Mouse (Mus musculus) midbrain, embryonic 11.5 days (tissue): ENCODE data around the gene L1cam. TPM values are rescaled to one million over a fixed set of nuclear protein-coding genes. Genes with fewer than 3 reads are reported as not detected.

Experiments used
- ATAC-seq: fragments of 200-750 bp; cut with Nextera tagmentation; 2 replicates; pipeline ENCODE4 v1.8.0; 2017; ENCODE audit warnings: moderate TSS enrichment, moderate library complexity; ENCODE audit not compliant: low FRiP score
- DNase-seq: peaks from one replicate; pipeline ENCODE4 v3.0.0; 2015; ENCODE audit warnings: low spot score; ENCODE audit errors: missing footprints
- H3K27ac ChIP-seq: fragments of 300-500 bp; sonication (generic); 2 replicates; pipeline ENCODE4 v1.5.1; 2014; ENCODE audit warnings: low read depth, low read length
- H3K27me3 ChIP-seq: fragments of 300-500 bp; sonication (generic); 2 replicates; pipeline ENCODE4 v1.6.1; 2014; ENCODE audit warnings: mild to moderate bottlenecking, low read length, moderate library complexity, mixed read lengths; ENCODE audit not compliant: control insufficient read depth, insufficient read depth
- H3K36me3 ChIP-seq: fragments of 300-500 bp; sonication (generic); 2 replicates; pipeline ENCODE4 v1.6.1; 2014; ENCODE audit warnings: mild to moderate bottlenecking, low read length, moderate library complexity, mixed read lengths; ENCODE audit not compliant: control insufficient read depth, insufficient read depth
- H3K4me1 ChIP-seq: fragments of 300-500 bp; sonication (generic); 2 replicates; pipeline ENCODE4 v1.6.1; 2014; ENCODE audit warnings: low read length; ENCODE audit not compliant: control insufficient read depth, insufficient read depth
- H3K4me2 ChIP-seq: fragments of 300-500 bp; sonication (generic); 2 replicates; pipeline ENCODE4 v1.6.1; 2014; ENCODE audit warnings: mild to moderate bottlenecking, moderate library complexity
- H3K4me3 ChIP-seq: fragments of 300-500 bp; sonication (generic); 2 replicates; pipeline ENCODE4 v1.5.1; 2014; ENCODE audit warnings: low read depth, low read length
- H3K9ac ChIP-seq: fragments of 300-500 bp; sonication (generic); 2 replicates; pipeline ENCODE4 v1.6.1; 2014; ENCODE audit warnings: low read length
- H3K9me3 ChIP-seq: fragments of 300-500 bp; sonication (generic); 2 replicates; pipeline ENCODE4 v1.6.1; 2016; ENCODE audit warnings: low read length; ENCODE audit not compliant: control insufficient read depth
- WGBS: fragments of 180-500 bp; shearing (Covaris S2); extraction: QIAGEN DNeasy Blood & Tissue Kit; methylation state at CpG from one replicate; pipeline ENCODE4 v1.1.7; 2014; 5-methylcytosine and 5-hydroxymethylcytosine counted together
- polyA plus RNA-seq: library from polyadenylated mRNA; unstranded; fragments of >200 nt; fragmentation: Nextera tagmentation; extraction: Ambion mirVana; gene quantifications from 2 replicates; pipeline ENCODE4 v1.2.1, GENCODE M21; 2014

The L1cam gene
- polyA plus RNA-seq, 1 experiment from 2014 or later: 18.3 TPM

DNA sequence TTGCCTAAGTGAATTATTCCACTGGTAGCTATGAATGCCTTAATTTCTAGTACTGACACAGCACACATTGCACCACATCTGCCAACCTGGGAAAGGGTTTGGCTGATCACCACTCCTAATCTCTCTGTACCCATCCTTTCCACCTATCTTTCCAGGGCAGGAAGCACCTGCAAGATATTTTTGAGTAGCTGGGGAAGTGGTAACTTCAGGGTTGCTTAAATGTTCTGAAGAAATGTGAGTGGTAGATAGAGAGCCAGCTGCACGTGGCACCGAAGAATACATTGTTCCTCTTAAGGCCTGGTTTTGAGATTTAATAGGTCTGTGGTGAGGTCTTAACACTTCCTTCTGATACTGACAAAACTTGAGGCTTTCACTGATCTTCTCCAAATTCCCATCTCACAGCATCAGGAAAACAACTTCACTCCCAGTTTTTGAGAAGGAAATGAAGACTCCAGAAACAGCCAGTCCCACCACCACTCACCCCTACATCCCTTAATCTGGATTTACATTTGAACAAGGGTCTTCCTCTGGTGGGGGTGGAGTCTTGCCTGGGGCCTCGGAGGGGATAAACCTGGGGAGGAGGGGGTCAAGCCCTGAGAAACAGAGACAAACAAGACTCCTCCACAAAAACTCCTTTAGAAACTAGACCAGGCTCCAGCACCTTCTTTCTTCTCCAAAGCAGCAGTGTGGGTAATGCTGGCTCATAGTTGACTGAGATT lies 79.2 kb downstream of the L1cam start:
- DNase-seq (no peak), ATAC-seq (no peak)
- Histone ChIP-seq H3K27me3 (no peaks in the 10 kb centered on the region), H3K27ac (no peak overlapping the region), H3K9ac (no peak overlapping the region), H3K4me1 (peaks cover 6% of the 10 kb centered on the region; the same call in 1 of the 2 replicates), H3K36me3 (no peaks in the 10 kb centered on the region), H3K4me3 (no peak overlapping the region), H3K4me2 (no peak overlapping the region), H3K9me3 (no peaks in the 10 kb centered on the region)
- WGBS: 47% methylated on average over 3 of the region's 3 CpGs

DNA sequence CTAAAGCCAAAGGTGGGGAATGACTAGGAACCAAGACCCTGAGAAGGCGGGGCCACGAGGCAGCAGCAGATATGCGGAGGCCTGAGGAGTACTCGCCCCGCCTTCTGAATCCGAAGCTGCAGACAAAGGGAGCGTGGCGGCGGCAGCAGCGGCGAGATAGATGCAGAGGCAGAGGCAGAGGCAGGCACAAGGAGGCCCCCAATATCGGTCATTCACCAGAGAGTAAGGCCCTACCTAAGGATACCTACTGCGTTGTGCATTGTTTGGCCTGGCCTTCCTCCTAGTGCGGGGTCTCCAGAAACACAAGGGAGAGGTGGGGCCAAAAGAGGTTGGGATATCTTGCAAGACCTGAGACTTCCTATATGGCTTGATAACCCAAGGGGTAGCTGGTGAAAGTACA lies 80.8 kb downstream of the L1cam start:
- Histone ChIP-seq H3K36me3 (no peaks in the 10 kb centered on the region), H3K27ac (peak overlapping the region; percentile 35; the same call in 1 of the 2 replicates), H3K27me3 (no peaks in the 10 kb centered on the region), H3K9me3 (no peaks in the 10 kb centered on the region), H3K4me2 (peak overlapping the region; percentile 40), H3K9ac (peak overlapping the region; percentile 71), H3K4me3 (peak overlapping the region; percentile 22; the same call in 1 of the 2 replicates), H3K4me1 (peaks cover 6% of the 10 kb centered on the region; the same call in 1 of the 2 replicates)
- peak; percentile 74 for ATAC-seq
- WGBS: 32% methylated on average over 11 of the region's 14 CpGs
- DNase-seq: peak; percentile 89

DNA sequence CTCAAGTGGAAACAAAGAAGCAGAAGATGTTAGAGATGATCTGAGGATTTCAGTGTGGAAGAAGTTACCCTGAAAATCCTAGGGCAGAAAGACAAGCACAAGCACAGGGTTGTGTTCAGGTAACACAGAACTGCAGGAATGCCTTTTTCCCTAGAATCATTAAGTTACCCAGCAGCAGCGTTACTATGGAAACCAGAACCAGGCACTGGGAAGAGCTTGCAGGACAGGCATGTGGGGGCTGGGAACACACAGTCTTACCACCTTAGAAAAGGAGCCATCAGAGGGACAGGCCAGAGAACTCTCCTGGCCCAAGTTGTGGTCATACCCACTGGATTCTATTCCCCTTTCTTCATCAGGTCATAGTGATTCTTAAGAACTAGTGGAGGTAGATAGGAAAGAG lies 90.1 kb downstream of the L1cam start:
- DNase-seq (no peak), ATAC-seq (no peak)
- no peak overlapping the region for H3K9ac ChIP-seq

More for the DNA sequence above, 90.1 kb downstream of the L1cam start:
- H3K4me2 ChIP-seq: no peak overlapping the region
- H3K9me3 ChIP-seq: no peaks in the 10 kb centered on the region
- no peaks in the 10 kb centered on the region for H3K4me1 ChIP-seq
- H3K4me3 ChIP-seq: no peak overlapping the region
- WGBS: 69% methylated on average over 1 of the region's 1 CpGs
- no peak overlapping the region for H3K27ac ChIP-seq
- no peaks in the 10 kb centered on the region for H3K27me3 ChIP-seq
- no peaks in the 10 kb centered on the region for H3K36me3 ChIP-seq

Other genes with a start within 250 kb of the L1cam start
- 13.0 and 14.5 TPM in 2 replicates for gene Pnck, start 236.0 kb downstream of the L1cam start, polyA plus RNA-seq
- 6.0 and 6.6 TPM in 2 replicates for gene Slc6a8, start 223.0 kb downstream of the L1cam start, polyA plus RNA-seq
- gene Bcap31, start 179.9 kb downstream of the L1cam start, polyA plus RNA-seq: 144 and 154 TPM in 2 replicates
- gene Abcd1, start 179.5 kb downstream of the L1cam start, polyA plus RNA-seq: 6.7 and 7.1 TPM in 2 replicates
- not detected in 2 replicates for gene Plxnb3, start 139.0 kb downstream of the L1cam start, polyA plus RNA-seq
- gene Srpk3, start 121.7 kb downstream of the L1cam start, polyA plus RNA-seq: 0.72 and 0.78 TPM in 2 replicates
- gene Idh3g, start 109.2 kb downstream of the L1cam start, polyA plus RNA-seq: 182 and 185 TPM in 2 replicates
- 123 and 125 TPM in 2 replicates for gene Ssr4, start 109.1 kb downstream of the L1cam start, polyA plus RNA-seq
- 0.86 and 1.1 TPM in 2 replicates for gene Pdzd4, start 71.1 kb downstream of the L1cam start, polyA plus RNA-seq
- gene Avpr2, start 4.0 kb downstream of the L1cam start, polyA plus RNA-seq: not detected in 2 replicates
- gene Arhgap4, start 25.8 kb upstream of the L1cam start, polyA plus RNA-seq: 1.7 and 2.1 TPM in 2 replicates
- gene Naa10, start 25.8 kb upstream of the L1cam start, polyA plus RNA-seq: 117 and 121 TPM in 2 replicates
- gene Renbp, start 34.7 kb upstream of the L1cam start, polyA plus RNA-seq: 14.4 and 17.6 TPM in 2 replicates
- 74.5 and 75.1 TPM in 2 replicates for gene Hcfc1, start 70.3 kb upstream of the L1cam start, polyA plus RNA-seq
- 30.5 and 31.6 TPM in 2 replicates for gene Irak1, start 127.8 kb upstream of the L1cam start, polyA plus RNA-seq
- gene Opn1mw, start 231.4 kb upstream of the L1cam start, polyA plus RNA-seq: not detected in 2 replicates
- 15.3 and 17.1 TPM in 2 replicates for gene Mecp2, start 239.3 kb upstream of the L1cam start, polyA plus RNA-seq